Mouse (Mus musculus): Measurements from ENCODE around the gene Tesmin.

Gene Tesmin

GRCm38 (mm10) chr19:3392384-3392783 is 3.7 kb downstream of the Tesmin start:
- DNase-seq (ENCODE audit: low read depth, low spot score): no peak

DNA sequence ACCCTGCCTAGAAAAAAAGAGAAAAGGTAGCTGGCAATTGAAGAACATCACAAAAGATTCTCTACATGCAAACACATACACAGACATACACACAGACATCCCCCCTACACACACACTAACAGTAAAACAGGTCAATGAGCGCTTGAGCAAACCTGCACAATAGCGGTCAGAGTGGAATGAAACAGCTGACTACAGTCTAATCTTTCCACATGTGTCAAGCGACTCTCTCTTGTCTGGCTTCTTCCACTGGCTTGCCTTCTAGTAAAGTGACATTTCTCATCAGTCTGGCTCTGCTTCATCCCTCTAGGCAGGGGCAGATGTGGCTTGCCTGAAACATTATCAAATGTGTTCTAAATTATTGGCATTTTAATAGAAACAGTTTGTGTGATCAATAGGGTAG is 5.6 kb downstream of the Tesmin start:
- no peak for DNase-seq (ENCODE audit: low read depth, low spot score)

- no peak for DNase-seq (ENCODE audit: low read depth, low spot score)
These were observed 11.4 kb downstream of the Tesmin start for GRCm38 (mm10) chr19:3400057-3400456.

GRCm38 (mm10) chr19:3401504-3401903 is 12.8 kb downstream of the Tesmin start:
- DNase-seq (ENCODE audit: low read depth, low spot score): no peak

- DNase-seq (ENCODE audit: low read depth, low spot score): no peak
These were observed 13.3 kb downstream of the Tesmin start for GRCm38 (mm10) chr19:3401943-3402342.

- no peak for DNase-seq (ENCODE audit: low read depth, low spot score)
These were observed 13.7 kb downstream of the Tesmin start for GRCm38 (mm10) chr19:3402390-3402789.

DNA sequence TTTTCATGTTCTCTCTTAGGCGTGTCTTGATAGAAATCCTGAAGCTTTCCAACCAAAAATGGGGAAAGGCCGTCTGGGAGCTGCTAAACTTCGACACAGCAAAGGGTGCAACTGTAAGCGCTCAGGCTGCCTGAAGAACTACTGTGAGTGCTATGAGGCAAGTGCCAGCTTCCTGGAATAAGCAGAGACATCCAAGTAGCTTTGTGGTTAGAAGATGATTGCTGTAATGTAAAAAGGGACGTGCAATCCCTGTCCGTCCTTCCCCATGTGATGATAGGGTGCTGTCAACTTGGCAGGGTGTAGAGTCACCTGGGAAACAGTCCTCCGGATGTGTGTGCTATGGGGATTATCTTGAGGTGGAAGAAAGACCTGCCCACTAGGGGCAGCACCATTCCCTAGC is 15.4 kb downstream of the Tesmin start:
- DNase-seq (ENCODE audit: low read depth, low spot score): no peak

DNA sequence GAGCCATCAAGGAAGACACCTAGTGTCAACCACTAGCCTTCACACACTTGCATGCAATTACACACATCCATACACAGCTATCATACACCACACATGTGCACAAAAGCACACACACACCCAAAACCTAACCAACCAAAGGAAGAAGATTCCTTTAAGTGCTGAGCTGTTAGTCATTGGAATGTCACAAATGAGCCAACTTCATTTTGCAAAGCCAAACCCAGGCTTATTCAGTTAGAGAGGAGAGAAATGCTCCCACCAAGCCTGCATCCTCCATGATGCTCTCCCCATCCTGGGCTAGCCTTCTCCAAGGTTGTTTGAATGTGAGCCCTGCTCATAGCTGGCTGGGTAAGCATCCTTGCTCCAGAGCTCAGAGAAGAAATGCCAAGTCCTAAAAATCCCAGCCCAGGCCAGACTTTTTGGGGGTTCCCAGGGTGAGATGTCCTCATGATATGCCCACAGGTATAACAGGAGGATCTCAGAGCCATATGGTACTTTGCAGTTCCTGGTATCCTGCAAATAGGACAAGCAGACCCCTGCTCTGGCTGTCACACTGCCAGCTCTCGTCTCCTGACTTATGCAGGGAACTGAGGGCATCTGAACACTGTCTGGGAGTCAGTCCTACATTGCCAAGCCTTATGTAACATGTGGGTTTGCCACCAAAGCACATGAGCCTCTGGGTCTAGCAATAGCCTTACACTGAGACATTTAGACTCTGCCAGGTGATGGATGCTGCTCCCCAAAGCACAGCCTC is 17.0 kb downstream of the Tesmin start:
- no peak for DNase-seq (ENCODE audit: low read depth, low spot score)

GRCm38 (mm10) chr19:3414268-3414733 is 25.6 kb downstream of the Tesmin start, which contains the start of gene Gal:
Gal (minus strand) TSS chr19:3414544.
- no peak for DNase-seq (ENCODE audit: low read depth, low spot score)

DNA sequence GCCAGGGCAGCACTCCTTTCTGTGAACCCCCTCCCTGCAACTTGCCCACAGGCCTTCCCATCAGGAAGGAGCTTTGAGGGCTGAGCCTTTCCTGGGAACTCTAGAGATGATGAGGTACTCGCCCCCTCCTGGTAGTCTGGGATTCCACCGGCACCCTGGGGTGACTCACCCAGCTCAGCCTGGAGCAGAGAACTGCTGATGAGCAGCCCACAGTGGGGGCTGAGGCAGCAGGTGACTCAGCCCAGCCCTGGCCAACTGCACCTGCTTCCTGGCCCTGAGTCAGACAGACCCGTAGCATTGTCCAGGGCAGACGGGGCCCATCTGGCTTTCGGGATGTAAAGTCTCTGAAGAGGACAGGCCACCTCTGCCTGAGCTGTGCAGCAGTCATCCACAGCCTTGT is 30.6 kb downstream of the Tesmin start:
- DNase-seq (ENCODE audit: low read depth, low spot score): no peak

GRCm38 (mm10) chr19:3422488-3422887 is 33.8 kb downstream of the Tesmin start:
- no peak for DNase-seq (ENCODE audit: low read depth, low spot score)

DNA sequence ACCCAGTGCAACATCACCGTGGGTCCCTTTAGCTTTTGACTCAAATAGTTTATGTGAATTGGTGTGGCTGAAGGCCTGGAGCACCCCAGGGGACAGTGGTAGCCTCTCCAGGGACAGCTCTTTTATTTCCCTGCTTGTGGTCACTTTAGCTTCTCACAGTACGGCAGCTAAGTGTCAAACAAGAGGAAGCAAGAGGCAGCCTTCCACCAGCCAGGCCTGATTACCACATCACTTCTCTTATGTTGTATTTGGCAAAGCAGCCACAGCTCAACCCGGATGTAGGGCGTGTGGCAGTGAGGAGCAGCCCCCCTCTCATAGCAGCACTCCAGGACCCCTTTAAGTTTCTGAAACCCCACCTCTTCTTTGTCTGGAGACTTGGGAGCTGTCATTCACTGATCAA is 34.3 kb downstream of the Tesmin start:
- DNase-seq (ENCODE audit: low read depth, low spot score): no peak

DNA sequence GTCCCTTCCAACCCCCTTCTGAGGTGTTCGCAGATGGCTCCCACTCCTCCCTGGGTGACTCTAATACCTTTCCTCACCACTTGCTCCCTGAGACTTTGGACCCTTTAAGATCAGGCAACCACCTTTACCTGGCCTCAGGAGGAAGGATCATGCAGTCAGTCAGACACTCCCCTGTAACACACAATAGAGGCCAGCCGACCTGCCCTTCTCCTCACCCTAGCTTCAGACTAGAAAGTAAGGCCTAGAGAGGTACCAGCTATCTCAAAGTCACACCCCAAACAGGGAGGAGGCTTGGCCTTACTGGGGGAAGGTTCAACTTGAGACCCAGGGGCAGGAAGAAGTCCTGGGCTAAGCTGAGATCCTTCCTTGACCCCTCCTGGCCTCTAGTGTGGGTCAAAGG is 35.6 kb downstream of the Tesmin start:
- no peak for DNase-seq (ENCODE audit: low read depth, low spot score)

DNA sequence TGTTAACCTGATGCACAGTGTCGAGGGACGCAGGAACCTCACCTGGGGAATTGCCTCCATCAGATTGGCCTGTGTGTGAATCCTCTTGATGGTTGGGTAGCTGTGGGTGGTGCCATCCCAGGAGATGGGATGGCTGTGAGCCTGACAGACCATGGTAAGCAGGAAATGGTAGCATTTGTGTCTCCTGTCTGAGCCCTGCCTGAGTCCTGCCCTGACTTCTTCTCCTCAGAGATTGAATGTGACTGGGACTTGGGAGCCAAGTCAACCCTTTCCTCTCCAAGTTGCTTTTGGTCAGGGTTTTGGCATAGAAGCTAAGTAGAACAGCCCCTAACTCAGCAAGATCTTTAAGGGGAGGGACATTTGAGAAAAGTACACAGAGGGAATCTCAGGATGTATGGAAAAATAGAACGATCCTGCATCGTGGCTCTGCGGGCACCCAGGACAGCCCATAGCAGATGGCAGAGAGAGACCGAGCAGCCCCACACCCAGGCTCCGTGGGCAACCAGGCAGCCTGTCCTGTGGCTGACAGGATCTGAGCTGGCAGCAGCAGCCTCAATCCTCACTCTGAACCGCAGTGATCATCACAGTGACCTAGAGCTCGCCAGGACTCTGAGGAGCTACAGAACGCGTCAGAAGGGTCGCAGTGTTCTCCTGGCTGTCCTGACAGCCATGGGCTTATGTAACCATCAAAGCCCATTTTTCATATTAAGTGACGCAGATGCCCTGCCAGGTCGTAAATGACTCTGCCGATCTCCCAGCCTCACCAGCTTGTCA is 39.6 kb downstream of the Tesmin start:
- no peak for DNase-seq (ENCODE audit: low read depth, low spot score)

DNA sequence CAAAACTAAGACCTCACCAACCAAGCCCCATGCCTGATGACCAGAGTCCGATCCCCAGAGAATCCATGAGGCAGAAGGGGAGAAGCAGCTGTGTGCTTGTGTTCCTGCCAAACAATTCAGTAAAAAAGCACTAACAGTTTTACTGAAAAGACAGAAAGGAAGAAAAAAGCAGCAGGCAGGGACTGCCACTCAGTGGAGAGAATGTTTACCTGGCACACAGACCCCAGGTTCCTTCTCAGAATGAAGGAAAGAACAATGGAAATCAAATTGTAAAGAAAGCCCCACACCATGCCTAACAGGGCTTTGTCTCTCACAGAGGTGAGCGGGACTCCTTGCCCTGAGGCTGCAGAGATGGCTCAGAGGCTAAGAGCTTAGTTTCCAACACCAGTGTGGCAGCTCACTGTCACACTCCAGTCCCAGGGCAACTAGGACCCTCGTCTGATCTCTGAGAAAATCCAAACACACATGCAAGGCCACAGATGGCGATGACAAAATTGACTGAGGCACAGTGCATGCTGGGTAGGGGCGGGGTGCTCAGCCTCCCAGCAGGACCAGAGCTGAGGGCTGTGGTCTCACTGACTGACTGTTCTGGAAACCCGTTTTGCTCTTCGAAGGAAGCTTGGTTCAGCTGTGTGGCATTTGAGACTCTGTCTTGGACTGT is 40.6 kb downstream of the Tesmin start:
- DNase-seq (ENCODE audit: low read depth, low spot score): no peak

DNA sequence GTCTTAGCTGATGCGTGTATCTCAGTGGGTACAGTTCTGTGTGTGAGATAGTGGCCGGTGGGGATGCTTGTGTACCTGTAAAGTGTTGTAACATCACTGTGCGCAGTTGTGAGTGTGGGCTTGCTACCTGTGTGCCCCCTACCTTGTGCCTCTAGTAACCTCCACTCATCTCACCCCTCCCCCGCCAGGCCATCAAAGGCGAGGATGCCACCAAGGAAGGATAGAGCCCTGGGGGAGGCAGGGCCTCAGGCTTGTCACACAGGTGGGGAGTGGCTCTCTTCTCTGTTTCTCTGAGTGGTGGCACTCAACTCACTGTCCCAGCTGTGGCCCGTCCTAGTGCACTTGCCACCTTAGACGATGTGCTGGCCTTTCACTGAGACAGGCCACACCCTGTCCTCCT is 42.4 kb downstream of the Tesmin start:
- DNase-seq (ENCODE audit: low read depth, low spot score): no peak

DNA sequence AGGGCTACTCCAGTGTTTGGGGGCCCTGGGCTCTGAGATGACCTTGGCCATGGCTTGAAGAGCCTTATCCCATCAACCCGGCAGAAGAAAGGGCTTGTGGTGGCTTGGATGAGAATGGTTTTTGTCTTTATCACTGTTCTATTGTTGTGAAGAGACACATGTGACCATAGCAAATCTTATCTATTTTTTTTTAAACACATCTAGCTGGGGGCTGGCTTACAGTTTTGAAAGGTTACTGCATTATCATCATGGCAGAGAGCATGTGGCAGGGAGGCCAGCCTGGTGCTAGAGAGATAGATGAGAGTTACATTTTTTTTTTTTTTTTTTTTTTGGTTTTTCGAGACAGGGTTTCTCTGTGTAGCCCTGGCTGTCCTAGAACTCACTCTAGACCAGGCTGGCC is 43.3 kb downstream of the Tesmin start:
- no peak for DNase-seq (ENCODE audit: low read depth, low spot score)

DNA sequence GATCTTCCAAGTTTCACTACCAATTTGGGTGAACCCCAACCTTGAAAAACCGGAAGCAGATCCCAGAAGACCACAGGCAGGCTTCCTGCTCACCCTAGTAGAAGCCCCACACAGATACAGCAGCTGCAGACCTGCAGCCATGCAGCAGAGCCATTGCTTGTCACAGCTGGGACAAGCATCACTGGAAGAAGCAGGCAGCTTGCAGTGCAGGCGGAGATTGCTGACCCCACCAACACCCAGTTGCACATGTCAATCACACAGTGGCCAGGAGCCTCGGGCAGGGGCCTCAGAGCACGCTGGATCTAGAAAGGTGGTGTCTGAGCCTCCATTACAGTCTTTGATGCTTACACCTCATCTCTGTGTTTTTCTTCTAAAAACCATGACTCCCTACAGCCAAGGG is 45.5 kb downstream of the Tesmin start:
- no peak for DNase-seq (ENCODE audit: low read depth, low spot score)

- no peak for DNase-seq (ENCODE audit: low read depth, low spot score)
These were observed 46.0 kb downstream of the Tesmin start for GRCm38 (mm10) chr19:3434641-3435040.

DNA sequence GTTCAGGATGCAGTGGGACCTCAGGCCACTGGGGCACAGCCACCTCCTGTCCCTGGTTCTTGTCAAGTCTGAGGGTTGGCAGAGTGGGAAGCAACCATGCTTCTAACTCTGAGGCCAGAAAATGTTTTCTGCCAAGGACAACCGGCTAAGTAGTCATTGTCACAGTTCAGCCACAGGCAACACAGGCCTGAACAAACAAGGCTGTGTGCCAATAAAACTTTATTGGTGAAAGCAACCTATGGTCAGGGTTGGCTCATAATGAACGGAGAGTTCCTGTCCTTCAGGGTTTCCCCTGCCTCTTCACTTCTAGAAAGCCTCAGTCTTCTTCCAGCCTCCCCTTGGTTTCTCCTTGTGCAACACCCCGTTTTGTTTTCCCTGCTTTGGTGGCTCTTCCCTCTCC is 47.2 kb downstream of the Tesmin start:
- no peak for DNase-seq (ENCODE audit: low read depth, low spot score)

GRCm38 (mm10) chr19:3436840-3437239 is 48.2 kb downstream of the Tesmin start:
- no peak for DNase-seq (ENCODE audit: low read depth, low spot score)

GRCm38 (mm10) chr19:3437980-3438379 is 49.3 kb downstream of the Tesmin start:
- DNase-seq (ENCODE audit: low read depth, low spot score): no peak
